Mouse (Mus musculus): Measurements from ENCODE around the gene Cnih3.

The Cnih3 gene

DNA sequence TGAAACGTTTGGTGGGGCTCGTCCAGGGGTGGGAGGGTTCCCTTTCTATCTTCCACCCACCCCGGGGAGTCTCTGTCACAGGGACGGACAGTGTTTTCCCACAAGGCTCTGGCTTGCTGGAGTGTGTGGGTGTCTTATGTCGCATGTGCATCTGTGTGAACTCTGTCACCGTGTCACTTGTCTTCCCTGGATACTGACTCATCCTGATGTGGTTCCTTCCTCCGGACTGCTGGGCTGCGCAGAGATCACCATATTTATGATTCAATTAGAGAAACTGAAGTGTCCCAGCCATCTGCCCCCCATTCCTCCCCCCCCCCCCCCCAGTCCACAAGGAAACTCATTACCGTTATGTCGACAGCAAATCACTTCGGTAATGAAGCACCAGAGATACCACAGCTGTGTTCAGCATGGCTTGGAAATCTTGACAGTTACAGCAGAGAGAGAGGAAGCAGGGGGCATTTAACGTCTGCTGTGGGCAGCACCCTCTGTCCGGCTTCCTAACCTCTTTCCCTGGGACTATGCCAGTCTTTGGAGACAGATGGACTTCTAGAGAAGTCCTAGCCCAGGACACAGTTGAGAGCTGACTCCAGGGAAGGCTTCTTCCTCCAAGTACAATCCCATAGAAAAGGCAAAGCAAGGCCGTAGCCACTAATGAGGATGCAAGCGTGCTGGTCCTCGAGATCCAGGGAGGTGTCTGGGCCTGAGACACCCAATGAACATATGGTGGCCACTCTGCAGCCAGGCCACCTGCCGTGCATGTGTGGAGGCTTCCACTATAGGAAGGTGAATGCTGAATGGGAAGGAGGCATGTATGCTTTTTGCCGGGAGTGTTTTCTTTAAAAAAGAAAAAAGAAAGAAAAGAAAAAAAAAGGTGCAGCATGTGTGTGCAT lies 55.9 kb downstream of the Cnih3 start:
- no peak for DNase-seq

DNA sequence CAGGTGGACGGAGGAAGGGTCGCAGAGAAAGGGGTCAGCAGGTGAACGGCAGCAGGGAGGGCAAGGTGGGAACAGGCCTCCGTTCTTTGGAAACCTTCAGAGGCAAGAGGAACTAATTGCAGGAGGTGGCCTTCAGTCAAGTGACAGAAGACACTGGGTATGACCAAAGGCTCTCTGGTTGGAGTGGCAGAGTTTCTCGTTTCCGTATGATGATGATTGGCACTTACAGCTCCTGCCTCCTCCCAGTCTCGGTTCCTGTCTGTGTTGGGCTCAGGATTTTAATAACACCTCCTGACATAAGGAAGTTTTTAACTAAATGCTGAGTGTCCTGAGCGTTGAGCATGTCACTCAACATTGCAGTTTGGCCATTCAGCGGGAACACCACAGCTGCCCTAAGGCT lies 57.3 kb downstream of the Cnih3 start:
- DNase-seq: no peak

DNA sequence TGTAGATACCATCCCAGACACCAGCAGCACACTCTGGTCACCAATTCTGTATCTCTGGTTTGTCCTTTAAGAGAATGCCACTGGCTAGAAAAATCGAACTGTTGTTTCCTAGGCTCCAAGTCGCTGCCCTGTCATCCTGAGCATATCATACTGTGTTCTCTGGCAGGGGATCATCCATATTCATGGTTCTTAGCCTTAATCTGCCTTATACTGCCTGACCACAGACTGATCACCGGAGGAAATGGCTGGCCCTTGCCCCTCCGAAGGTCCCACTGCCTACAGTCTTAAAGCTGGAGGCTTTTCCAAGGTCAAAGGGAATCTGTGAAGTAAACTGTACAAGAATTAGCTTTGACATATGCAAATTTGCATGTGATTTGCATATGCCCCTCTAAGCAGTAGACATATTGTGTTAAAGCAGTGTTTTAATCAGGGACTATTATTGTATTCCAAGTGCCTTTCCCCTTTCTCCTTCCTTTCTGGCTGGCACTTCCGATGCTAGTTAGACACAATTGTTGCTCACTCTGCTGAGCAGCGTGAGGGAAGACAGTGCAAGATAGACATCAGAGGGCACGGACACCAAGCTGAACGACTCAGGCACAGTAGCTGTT lies 58.3 kb downstream of the Cnih3 start:
- DNase-seq: no peak

DNA sequence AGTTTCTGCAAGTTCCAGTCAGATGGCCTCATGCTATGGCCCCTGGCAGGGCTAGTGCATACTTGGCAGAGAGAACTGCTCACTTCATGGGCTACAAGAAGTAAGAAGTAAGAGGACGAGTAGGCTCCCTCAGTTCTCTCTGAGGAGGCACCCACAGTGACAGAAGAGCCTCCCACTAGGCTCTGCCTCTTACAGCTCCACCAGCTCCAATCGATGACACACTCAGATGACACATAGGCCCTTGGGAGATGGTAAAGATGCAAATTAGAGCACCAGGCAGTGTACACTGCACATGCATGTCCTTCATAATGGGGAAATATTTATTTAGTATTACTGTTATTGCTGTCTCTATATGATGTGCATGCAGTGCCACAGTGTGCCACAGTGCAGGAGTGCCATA lies 62.6 kb downstream of the Cnih3 start:
- no peak for DNase-seq

DNA sequence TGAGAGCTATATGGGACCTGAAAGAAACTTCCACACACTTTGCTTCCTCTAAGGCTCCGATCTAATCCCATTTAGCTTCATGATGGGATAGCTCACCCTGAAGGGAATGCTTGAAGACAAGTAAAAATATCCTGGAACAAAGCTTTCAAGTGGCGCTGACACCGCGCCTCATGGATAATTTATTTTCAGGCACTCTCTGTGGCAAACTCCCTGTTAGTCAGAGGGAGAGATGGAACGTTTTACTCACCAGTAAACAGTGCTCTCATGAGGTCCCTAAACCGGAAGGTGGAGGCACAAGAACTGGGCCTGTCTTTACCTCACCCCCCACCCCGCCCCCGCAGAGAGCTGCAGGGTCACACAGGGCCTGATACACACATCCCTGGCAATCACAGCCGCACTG lies 64.4 kb downstream of the Cnih3 start:
- no peak for DNase-seq

DNA sequence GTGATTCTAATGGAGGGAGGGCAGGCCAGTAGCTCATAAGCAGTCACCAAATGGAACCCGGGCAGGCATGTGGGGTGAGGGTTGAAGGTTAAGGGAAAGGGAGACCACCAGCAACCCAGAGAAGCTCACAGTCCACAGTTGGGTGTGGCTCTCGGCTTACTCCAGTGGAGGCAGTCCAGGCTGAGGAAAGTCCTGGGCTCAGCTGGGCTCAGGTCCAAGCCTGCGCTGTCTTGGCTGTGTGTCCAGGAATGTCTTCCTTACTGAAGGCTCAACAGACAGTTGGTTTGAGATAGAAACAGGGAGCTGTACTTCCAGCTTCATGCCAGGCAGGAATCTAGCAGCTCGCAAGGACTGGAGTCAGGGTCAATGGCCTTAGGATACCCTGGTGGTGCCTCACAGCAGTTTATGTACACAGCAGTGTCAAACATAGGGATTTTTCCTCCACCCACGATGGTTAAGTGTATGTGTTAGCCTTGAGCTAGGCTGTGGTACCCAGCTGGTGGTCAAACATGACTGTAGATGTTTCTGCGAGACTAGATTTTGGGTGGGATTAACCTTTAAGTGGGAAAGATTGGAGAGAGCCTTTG lies 65.6 kb downstream of the Cnih3 start:
- DNase-seq: peak; percentile 43 to 78

DNA sequence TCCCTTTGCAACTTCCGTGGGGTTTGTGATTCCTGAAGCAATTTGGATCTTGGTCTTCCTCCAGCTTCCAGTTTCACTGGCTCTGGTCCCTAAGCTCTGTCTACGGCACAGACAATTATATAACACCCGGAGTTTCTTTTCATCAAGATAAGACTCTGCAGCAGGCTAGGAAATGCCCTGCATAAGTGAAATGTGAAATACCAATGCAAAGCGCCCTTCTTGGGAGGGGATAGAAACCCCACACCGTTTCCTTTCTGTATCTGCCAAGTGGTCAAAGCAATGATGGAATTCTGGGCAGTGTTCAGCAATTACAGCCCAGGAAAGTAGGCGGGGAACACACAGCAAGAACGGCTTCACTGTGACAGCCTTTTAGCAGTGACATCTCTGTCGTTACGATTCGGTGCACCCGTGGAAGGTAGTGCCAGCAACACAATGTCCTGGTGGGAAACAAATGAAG lies 67.7 kb downstream of the Cnih3 start:
- no peak for DNase-seq

DNA sequence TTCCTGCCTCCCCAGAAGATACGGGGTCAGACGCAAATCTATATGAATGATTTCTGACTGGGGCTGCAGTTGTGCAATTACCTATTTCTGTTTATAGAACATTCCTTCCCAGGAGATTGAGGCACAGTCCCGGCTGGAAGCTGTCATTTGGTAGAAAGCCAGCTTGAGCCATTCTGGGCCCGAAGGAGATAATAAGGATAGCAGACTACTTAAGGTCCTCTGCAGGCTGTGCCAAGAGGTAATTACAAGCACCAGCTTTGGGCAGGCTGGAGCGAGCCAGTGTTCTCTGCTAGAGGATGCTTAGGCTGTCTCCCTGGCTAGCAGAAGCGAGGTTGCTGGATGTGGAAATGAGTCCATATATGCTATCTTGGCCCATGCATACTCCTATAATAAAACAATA lies 70.4 kb downstream of the Cnih3 start:
- no peak for DNase-seq

DNA sequence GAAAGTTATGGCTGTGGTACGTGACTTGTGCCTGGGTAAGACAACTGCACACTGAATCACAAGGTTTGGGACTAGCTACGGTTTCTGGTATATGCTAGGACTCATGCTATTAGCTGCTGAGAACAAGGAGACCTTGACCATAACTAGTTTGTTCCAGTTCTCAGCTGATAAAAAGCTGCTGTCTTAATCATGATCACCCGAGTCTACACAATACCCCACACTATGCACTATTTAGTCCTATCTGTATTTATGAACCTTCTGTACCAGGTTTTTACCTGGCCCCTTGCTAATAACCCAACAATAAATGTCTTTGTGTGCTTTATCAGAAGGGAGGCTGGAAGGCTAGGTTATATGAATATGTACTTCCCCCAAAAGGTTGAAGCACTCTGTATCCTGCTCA lies 72.5 kb downstream of the Cnih3 start:
- no peak for DNase-seq

DNA sequence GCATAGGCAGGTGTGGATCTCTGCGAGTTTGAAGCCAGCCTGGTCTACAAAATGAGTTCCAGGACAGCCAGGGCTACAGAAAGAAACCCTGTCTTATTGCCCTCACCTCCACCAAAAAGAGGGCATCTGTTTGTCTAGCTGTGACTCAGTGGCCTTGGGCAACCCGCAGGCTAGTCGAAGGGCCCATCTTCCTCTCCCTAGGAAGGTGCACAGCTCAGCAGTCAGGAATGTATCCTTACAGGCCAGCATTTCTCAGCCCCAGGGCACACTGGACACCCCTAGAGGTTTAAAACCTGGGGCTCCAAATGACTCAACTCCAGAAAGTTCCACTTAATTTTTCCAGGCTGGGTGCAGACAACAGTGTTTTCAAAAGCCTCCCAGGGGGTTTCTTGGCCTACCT lies 73.0 kb downstream of the Cnih3 start:
- DNase-seq: no peak

DNA sequence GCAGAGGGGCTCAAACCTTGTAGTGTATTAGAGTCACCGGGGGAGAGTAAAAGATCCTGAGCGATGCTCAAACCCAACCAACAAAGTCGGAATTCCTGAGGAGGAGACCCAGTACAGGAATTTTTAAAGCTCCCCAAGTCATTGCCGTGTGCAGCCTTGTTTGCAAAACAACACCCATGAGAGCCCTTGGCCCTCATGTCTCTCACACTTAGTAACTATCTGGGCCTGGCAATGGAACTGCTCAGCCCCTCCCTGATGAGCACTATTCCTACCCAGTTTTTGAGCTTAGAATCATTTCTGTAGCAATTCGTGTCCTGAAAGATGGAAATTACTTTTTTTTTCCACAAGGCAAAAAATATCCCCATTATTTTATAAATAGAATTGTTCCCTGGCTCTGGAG lies 74.0 kb downstream of the Cnih3 start:
- no peak for DNase-seq

DNA sequence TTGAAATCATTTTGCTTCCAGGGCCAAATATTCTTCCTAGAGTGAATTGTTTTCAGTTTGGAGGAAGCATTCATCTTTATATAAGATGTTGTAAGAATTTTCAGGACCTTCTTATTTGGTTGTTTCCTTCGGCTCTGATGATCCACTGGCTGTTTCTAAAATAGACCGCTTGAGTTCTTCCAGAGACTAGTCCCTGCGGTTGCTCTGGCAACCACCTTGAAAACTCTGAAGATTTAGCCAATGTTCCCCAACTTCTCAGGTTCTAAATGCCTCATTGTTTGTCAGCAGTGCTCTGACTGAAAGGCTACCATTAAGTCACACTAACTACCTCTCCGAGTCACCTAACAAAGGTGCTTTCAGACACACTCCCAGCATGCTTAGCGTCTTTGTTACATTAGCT lies 80.8 kb downstream of the Cnih3 start:
- DNase-seq: no peak

DNA sequence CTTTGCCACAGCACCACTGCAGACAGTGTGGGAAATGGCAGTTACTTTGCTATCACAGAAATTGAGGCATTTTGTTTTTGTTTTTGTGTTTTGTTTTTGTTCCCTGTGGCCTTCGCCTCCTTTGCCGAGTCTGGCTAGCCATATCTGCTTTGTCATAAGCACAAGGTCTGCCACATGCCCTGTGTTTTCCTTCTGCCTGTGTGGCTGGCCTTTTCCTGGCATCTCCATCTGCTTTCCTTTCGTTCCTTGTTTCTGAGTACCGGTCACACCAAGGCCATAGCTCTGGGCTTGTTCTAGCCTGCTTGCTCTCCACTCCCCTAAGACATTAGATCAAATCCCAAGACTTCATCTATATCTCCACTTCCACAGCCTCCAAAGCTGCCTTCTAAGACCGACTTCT lies 83.0 kb downstream of the Cnih3 start:
- no peak for DNase-seq

DNA sequence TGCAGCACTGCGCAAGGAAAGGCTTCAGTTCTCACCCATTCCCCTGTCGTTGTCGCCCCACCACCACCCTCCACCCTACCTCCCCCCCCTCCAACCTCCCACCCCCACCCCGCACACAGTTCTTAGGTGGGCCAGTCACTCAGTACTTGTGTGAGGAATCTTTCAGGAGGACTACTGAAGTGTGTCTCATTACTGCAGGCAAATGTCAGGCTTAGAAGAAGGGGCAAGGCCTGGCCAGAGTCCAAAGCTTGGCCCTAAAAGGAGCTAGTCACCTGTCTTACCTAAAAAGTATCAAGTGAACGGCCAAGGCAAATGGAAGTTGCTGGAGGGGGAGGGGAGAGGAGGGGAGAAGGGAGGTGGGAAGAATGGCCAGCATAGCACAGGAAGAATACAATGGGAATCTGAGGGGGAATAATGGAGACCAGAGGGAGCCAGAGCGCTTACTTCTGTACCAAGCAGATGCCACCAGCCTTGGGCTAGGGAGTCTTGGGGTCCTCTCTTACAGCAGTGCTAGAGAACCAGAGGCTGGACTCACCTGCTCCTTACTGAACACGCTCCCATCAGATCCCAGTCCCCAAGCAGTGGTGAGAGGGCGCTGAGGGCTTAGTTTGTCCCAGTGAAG lies 88.7 kb downstream of the Cnih3 start:
- DNase-seq: peak; percentile 32 to 60

DNA sequence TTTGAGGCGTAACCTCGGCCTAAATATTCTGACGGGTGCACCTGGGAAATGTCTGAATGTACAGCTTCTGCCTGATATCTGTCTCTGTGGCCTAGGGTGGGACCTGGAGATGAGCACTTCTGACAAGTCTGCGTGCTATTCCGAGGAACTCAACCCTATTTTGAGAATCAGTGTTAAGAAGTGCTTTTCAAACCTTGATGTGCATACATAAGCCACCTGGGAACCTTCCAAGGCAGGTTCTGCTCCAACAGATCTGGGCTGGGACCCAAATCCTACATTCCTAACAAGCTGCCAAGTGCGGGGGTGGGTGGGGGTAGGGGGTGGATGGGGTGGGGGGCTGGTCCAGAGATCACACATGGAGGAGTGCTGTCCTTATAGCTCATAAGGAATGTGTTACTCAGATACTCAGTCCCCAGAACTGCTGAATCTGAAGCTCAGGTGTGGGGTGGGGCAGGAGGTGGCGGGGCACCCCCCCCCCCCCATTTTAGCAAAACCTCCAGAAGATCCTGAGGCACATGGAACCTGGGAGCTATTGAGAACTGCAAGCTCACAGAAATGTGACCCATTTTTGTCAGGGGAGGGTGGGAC lies 89.3 kb downstream of the Cnih3 start:
- DNase-seq: no peak

DNA sequence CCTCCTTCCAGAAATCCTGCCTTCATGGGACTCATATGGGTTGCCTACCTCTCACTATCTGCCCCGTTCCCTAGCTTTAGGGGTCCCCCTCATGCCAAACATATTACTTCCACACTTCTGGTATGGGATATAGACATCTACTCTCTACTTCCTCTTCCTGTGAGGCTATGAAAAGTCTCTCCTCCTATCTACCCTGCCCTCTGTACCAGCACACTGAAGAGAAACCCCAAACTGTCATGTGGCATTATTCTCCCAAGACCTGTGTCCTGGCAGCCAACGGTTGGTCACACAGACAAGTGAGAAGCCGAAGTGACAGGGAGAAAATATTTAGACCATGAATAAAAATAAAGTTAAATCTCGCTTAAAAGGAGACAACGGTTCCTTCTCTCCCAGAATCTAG lies 92.6 kb downstream of the Cnih3 start:
- DNase-seq: no peak

DNA sequence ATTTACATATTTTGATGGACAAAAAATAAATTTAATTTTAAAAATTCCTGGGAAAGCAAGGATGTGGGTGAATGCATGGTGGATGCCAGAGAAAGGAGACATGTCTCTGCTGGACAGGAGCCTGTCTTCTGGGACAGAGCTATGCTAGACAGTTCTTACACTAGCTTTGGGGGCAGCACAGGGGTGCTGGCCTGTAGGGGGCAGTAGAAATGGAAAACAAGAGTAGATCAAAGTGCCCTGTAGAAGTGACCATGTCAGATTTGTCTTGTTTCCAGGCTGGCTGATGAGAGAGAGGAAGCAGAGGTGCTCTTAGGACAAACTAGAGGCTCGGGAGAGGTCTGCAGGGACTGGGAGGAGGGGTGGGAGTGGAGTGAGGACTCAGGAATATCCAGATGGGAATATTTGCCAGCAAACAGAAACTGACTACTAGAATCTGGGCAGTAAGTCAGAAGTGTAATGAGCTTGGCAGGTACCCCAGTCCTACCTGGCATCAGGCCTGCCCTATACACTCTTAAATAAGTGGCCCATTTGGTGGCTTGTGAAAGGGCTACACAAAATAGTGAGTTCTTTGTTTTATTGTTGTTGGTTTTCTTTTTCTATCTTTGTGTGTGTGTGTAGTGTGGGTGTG lies 93.3 kb downstream of the Cnih3 start:
- DNase-seq: peak in 1 of 2 experiments; percentile 11

DNA sequence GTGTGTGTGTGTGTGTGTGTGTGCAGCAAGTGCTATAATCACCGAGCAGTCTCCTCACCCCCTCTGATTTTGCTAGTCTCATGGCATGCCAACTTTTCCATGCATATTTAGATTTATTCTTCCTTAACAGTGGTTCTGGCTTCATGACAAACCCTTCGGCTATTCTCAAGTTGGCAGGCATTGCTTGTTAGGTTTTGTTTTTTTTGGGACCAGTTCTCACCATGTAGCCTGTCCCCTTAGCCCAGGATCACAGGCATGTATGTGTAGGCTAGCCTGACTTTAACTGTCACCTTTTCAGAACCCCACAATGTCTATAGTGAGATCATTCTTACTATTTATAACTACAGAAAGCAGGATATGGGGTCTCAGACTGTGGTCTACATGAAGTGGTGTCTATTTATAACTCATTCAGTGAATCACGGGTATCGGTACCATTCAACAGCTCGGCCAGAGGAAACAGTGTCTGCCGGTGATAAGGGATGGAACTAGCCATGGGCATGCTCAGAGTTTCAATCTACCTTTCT lies 94.2 kb downstream of the Cnih3 start:
- DNase-seq: no peak

DNA sequence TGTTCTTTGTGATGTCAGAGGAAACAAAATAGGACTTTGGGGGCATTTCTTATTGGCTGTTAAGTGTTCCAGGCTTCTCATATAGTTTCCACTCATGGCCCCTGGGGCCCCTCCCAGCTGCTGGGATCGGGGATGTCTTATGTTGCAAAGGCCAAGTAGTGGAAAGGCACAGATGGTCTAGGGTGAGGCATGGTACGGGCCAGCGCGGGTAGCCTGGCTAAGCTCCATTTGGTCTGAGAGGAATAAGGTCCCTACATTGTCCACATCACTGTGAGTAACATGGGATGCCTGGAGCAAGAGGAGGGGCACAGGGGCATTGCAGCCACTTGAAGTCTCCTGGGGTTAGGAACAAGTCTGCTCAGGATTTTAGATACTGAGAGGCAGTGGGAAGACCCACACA lies 95.1 kb downstream of the Cnih3 start:
- no peak for DNase-seq

DNA sequence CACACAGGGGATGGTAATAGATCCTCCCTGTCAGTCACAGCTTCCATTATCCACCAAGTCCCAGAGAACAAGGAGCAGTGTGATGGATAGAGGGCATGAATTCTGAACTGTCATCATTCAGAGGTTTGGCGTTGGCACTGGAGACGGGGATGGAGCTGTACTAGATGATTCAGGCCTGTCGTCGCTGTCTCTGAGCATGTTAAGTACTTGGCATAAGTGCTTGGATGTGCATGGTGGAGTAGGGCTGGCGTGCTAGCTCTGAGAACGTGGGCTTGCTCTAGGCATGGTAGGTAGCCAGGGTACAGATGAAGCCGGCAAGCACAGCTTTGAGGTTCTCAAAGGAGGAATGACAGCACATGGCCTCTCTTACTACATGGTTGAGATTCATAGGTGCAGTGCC lies 95.6 kb downstream of the Cnih3 start:
- no peak for DNase-seq

DNA sequence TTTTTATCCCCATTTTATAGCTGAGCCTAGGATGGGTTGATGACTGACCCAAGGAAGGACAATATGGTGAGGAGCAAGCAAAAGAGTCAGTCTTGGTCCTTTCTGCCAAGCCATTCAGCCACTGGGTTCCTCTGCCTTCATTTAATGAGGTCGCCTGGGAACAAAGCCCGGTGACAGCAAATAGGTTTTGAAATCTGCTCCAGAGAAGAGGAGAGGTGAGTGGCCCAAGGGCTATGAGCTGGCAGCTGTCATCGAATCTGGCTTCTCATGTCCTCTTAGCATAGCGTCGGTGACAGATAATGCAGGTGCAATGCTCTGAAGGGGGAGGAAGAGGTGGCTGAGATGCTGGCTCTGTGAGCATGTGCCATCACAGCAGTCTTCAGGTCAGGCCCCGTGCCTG lies 100.7 kb downstream of the Cnih3 start:
- DNase-seq: no peak

DNA sequence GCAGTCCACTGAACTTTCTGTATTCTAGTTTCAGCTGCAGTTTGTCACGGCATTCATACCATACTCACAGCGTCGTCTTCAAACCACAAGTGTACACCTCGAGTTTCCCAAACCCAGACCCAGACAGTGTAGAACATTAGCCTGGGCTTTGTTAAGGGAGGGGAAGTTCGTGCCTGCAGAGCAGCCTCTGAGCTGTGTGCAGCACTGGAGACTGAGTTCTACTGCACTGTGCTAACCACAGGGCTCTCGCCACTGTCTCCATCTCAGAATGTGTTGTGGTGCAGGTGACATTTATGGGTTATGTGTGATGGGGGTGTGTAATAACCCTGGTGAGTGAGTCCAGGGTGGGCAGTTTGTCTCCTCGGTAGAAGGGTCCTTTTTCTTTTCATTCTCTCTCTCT lies 104.5 kb downstream of the Cnih3 start:
- DNase-seq: no peak

Data from lung, postnatal 4 days (tissue).